Mouse (Mus musculus): ENCODE results near the gene Unc5c.

The Unc5c gene

GRCm38 (mm10) chr3:141511253-141512038 is 46.4 kb downstream of the Unc5c start:
- DNase-seq (ENCODE audit: low spot score): no peak

GRCm38 (mm10) chr3:141528751-141529150 is 63.7 kb downstream of the Unc5c start:
- no peak for DNase-seq (ENCODE audit: low spot score)

GRCm38 (mm10) chr3:141529599-141529998 is 64.6 kb downstream of the Unc5c start:
- DNase-seq (ENCODE audit: low spot score): no peak

GRCm38 (mm10) chr3:141533861-141534260 is 68.8 kb downstream of the Unc5c start:
- DNase-seq (ENCODE audit: low spot score): no peak

- DNase-seq (ENCODE audit: low spot score): no peak
Observed at GRCm38 (mm10) chr3:141536857-141537256, 71.8 kb downstream of the Unc5c start.

GRCm38 (mm10) chr3:141538120-141538519 is 73.1 kb downstream of the Unc5c start:
- DNase-seq (ENCODE audit: low spot score): no peak

- no peak for DNase-seq (ENCODE audit: low spot score)
Observed at GRCm38 (mm10) chr3:141540749-141541148, 75.7 kb downstream of the Unc5c start.

GRCm38 (mm10) chr3:141547341-141547814 is 82.4 kb downstream of the Unc5c start:
- no peak for DNase-seq (ENCODE audit: low spot score)

- no peak for DNase-seq (ENCODE audit: low spot score)
Observed at GRCm38 (mm10) chr3:141549661-141550060, 84.6 kb downstream of the Unc5c start.

GRCm38 (mm10) chr3:141552960-141553359 is 87.9 kb downstream of the Unc5c start:
- no peak for DNase-seq (ENCODE audit: low spot score)

GRCm38 (mm10) chr3:141557072-141557471 is 92.1 kb downstream of the Unc5c start:
- DNase-seq (ENCODE audit: low spot score): no peak

- no peak for DNase-seq (ENCODE audit: low spot score)
Observed at GRCm38 (mm10) chr3:141575076-141575688, 110.2 kb downstream of the Unc5c start.

GRCm38 (mm10) chr3:141577382-141577781 is 112.4 kb downstream of the Unc5c start:
- no peak for DNase-seq (ENCODE audit: low spot score)

- DNase-seq (ENCODE audit: low spot score): no peak
Observed at GRCm38 (mm10) chr3:141581190-141581891, 116.3 kb downstream of the Unc5c start.

- DNase-seq (ENCODE audit: low spot score): no peak
Observed at GRCm38 (mm10) chr3:141581892-141582214, 116.8 kb downstream of the Unc5c start.

- DNase-seq (ENCODE audit: low spot score): no peak
Observed at GRCm38 (mm10) chr3:141583180-141583579, 118.2 kb downstream of the Unc5c start.

- no peak for DNase-seq (ENCODE audit: low spot score)
Observed at GRCm38 (mm10) chr3:141589392-141590012, 124.5 kb downstream of the Unc5c start.

- no peak for DNase-seq (ENCODE audit: low spot score)
Observed at GRCm38 (mm10) chr3:141593249-141593648, 128.2 kb downstream of the Unc5c start.

- DNase-seq (ENCODE audit: low spot score): no peak
Observed at GRCm38 (mm10) chr3:141594120-141594519, 129.1 kb downstream of the Unc5c start.

- no peak for DNase-seq (ENCODE audit: low spot score)
Observed at GRCm38 (mm10) chr3:141595073-141595472, 130.1 kb downstream of the Unc5c start.

- DNase-seq (ENCODE audit: low spot score): no peak
Observed at GRCm38 (mm10) chr3:141596461-141596860, 131.4 kb downstream of the Unc5c start.

GRCm38 (mm10) chr3:141596881-141597280 is 131.9 kb downstream of the Unc5c start:
- DNase-seq (ENCODE audit: low spot score): no peak

- DNase-seq (ENCODE audit: low spot score): no peak
Observed at GRCm38 (mm10) chr3:141597974-141598373, 133.0 kb downstream of the Unc5c start.

All from ovary, postnatal 36 days (tissue).